Mouse (Mus musculus) embryo, embryonic 11.5 days (tissue): ENCODE results near the gene Ccdc158.

Source experiments
- DNase-seq: peaks from one replicate; pipeline ENCODE4 v3.0.0-alpha.2; 2012; ENCODE audit warnings: low read depth, low spot score

The Ccdc158 gene

GRCm38 (mm10) chr5:92602691-92603690, 72.1 kb downstream of the Ccdc158 start, which contains the start of gene Stbd1:
Gene Stbd1 (plus strand): TSS chr5:92603041.
- peak; percentile 66 for DNase-seq

GRCm38 (mm10) chr5:92599030-92599429, 76.0 kb downstream of the Ccdc158 start:
- no peak for DNase-seq

- DNase-seq = no peak
Observed at GRCm38 (mm10) chr5:92596865-92597264, 78.2 kb downstream of the Ccdc158 start.

GRCm38 (mm10) chr5:92595026-92595425, 80.0 kb downstream of the Ccdc158 start:
- no peak for DNase-seq

- DNase-seq = no peak
Observed at GRCm38 (mm10) chr5:92585932-92586331, 89.1 kb downstream of the Ccdc158 start.

- DNase-seq = no peak
Observed at GRCm38 (mm10) chr5:92579559-92579958, 95.5 kb downstream of the Ccdc158 start.

- DNase-seq = no peak
Observed at GRCm38 (mm10) chr5:92571232-92571631, 103.8 kb downstream of the Ccdc158 start.

- DNase-seq = no peak
Observed at GRCm38 (mm10) chr5:92562002-92562401, 113.1 kb downstream of the Ccdc158 start.

- no peak for DNase-seq
Observed at GRCm38 (mm10) chr5:92560201-92560600, 114.9 kb downstream of the Ccdc158 start.
